Mouse (Mus musculus) adrenal gland (tissue): ENCODE results near the gene Rps6ka2.
"Not testable (repeated sequence)": the region's sequence is repeated elsewhere in the genome, so short reads cannot be mapped to it uniquely, and the experiment has no call there.

Experiments used
- intact Hi-C: fragments of 180-260 bp; cut with DNase I; formaldehyde crosslinking; loops from one replicate; pipeline ENCODE4 v1.15.1; 2025

The Rps6ka2 gene

GRCm38 (mm10) chr17:7352596-7352995 lies 182.7 kb downstream of the Rps6ka2 start, which contains the start of gene Ttll2:
Gene Ttll2 (minus strand): TSS chr17:7352696.
- intact Hi-C loops, result not testable (repeated sequence)
